Mouse (Mus musculus): Measurements from ENCODE around the gene Pwwp2a. TPM values are rescaled to one million over a fixed set of nuclear protein-coding genes. Genes with fewer than 3 reads are reported as not detected.

Pwwp2a gene
- polyA plus RNA-seq (2015; fragmentation: Nextera tagmentation; extraction: Ambion mirVana): 11.4 and 12.4 TPM in 2 replicates

GRCm38 (mm10) chr11:43681472-43682414, at the start of gene Pwwp2a:
Gene Pwwp2a, plus strand, starts transcription at chr11:43681998.

GRCm38 (mm10) chr11:43747233-43748226, 65.7 kb downstream of the Pwwp2a start, which contains the start of gene Ttc1:
Gene Ttc1, minus strand, starts transcription at chr11:43748008.

Other genes starting within 250 kb of the Pwwp2a start
- 38.4 and 40.1 TPM in 2 replicates for gene Slu7, start 248.3 kb upstream of the Pwwp2a start, polyA plus RNA-seq (2015; fragmentation: Nextera tagmentation; extraction: Ambion mirVana)
- 48.2 and 51.8 TPM in 2 replicates for gene C1qtnf2, start 207.7 kb upstream of the Pwwp2a start, polyA plus RNA-seq (2015; fragmentation: Nextera tagmentation; extraction: Ambion mirVana)
- gene Ccnjl, start 153.2 kb upstream of the Pwwp2a start, polyA plus RNA-seq (2015; fragmentation: Nextera tagmentation; extraction: Ambion mirVana): 10.1 and 12.0 TPM in 2 replicates
- gene 4933415A04Rik, start 95.0 kb upstream of the Pwwp2a start, polyA plus RNA-seq (2015; fragmentation: Nextera tagmentation; extraction: Ambion mirVana): 3.6 TPM in 2 replicates
- gene Fabp6, start 80.5 kb upstream of the Pwwp2a start, polyA plus RNA-seq (2015; fragmentation: Nextera tagmentation; extraction: Ambion mirVana): 1.5 and 1.9 TPM in 2 replicates
- 52.9 and 54.9 TPM in 2 replicates for gene Ttc1, start 66.0 kb downstream of the Pwwp2a start, polyA plus RNA-seq (2015; fragmentation: Nextera tagmentation; extraction: Ambion mirVana)
- gene Adra1b, start 219.2 kb downstream of the Pwwp2a start, polyA plus RNA-seq (2015; fragmentation: Nextera tagmentation; extraction: Ambion mirVana): 0.46 and 0.58 TPM in 2 replicates